Mouse (Mus musculus) Patski (cell line): Measurements from ENCODE around the gene Atp5d. TPM values are rescaled to one million over a fixed set of nuclear protein-coding genes. Genes with fewer than 3 reads are reported as not detected.

ENCODE experiments used
- ATAC-seq: fragments of 100-300 bp; one replicate; pipeline ENCODE4 v1.8.0; 2021
- CTCF ChIA-PET: fragments of 350-600 bp; sonication (Branson Sonifier 250); formaldehyde crosslinking; loops from one replicate; lab custom pipeline; 2022; ENCODE audit warnings: inconsistent platforms; lab: Charles Lee
- POLR2A ChIA-PET: fragments of 350-600 bp; sonication (Branson Sonifier 250); formaldehyde crosslinking; loops from one replicate; lab custom pipeline; 2022; ENCODE audit warnings: antibody characterized with exemption, inconsistent platforms; lab: Charles Lee
- DNase-seq: peaks from one replicate; pipeline ENCODE4 v3.0.0-alpha.2; 2011; ENCODE audit warnings: low read depth, low spot score
- H3K27me3 ChIP-seq: fragments of 371-371 bp; one replicate; pipeline ENCODE4 v1.5.1; 2021
- CTCF ChIP-seq: fragments of 100-300 bp; IDR thresholded peaks from one replicate; pipeline ENCODE4 v1.5.1; 2021
- in situ Hi-C: fragments of 300-500 bp; cut with MboI; formaldehyde crosslinking; loops from 3 replicates; pipeline ENCODE4 v1.11.1; 2018; ENCODE audit warnings: low pct_unique_long_range_greater_than_20kb, mixed read lengths
- polyA plus RNA-seq: library from polyadenylated mRNA; unstranded; gene quantifications from one replicate; pipeline ENCODE4 v1.2.3, GENCODE M21; 2021

The Atp5d gene
- polyA plus RNA-seq, 1 experiment from 2014 or later, result 475 TPM

- ATAC-seq, result no peak
- ChIA-PET POLR2A (interaction anchor here (0.7 to 15.5 kb wide), 4 partner anchors 19 to 156 kb away, joined by 3 to 191 read pairs (median 3); partner anchors contain the start of genes Cirbp and Cnn2), CTCF (interaction anchor here (5.2 to 5.6 kb wide), 2 partner anchors 22 to 158 kb away, joined by 46 to 58 read pairs; partner anchors contain the start of genes Cirbp and Tmem259)
- TF ChIP-seq CTCF, result no peak
- no peak for DNase-seq
- H3K27me3 ChIP-seq, result no peaks in the 10 kb centered on the region
- in situ Hi-C loops, result loop anchor here (5.0 kb wide), 1 partner anchor 156 kb away; the partner anchor contains the start of gene Cnn2
These were observed 5.2 kb downstream of the Atp5d start for GRCm38 (mm10) chr10:80143664-80144063.

GRCm38 (mm10) chr10:80144159-80144558 is 5.7 kb downstream of the Atp5d start:
- in situ Hi-C loops, result loop anchor here (5.0 kb wide), 1 partner anchor 157 kb away; the partner anchor contains the start of gene Cnn2

GRCm38 (mm10) chr10:80144864-80145838 is 6.7 kb downstream of the Atp5d start:
- no peak for ATAC-seq
- no peaks in the 10 kb centered on the region for H3K27me3 ChIP-seq
- in situ Hi-C loops, result loop anchor here (5.0 kb wide), 1 partner anchor 158 kb away; the partner anchor contains the start of gene Cnn2
- POLR2A ChIA-PET, result interaction anchor here (2.4 to 15.5 kb wide), 2 partner anchors 11 to 18 kb away, joined by 8 to 191 read pairs; partner anchors contain the start of gene Cirbp
- DNase-seq, result no peak
- no peak for TF ChIP-seq CTCF
- CTCF ChIA-PET, result interaction anchor here (1.4 to 5.6 kb wide), 3 partner anchors 10 to 20 kb away, joined by 3 to 58 read pairs (median 5); partner anchors contain the start of gene Cirbp

More at GRCm38 (mm10) chr10:80144159-80144558, 5.7 kb downstream of the Atp5d start:
- no peak for TF ChIP-seq CTCF
- CTCF ChIA-PET, result interaction anchor here (5.2 to 5.6 kb wide), 2 partner anchors 21 to 158 kb away, joined by 46 to 58 read pairs; partner anchors contain the start of genes Cirbp and Tmem259
- POLR2A ChIA-PET, result interaction anchor here (0.7 to 15.5 kb wide), 2 partner anchors 19 to 35 kb away, joined by 3 to 191 read pairs; partner anchors contain the start of gene Cirbp
- ATAC-seq (no peak), DNase-seq (no peak)
- H3K27me3 ChIP-seq, result no peaks in the 10 kb centered on the region

DNA sequence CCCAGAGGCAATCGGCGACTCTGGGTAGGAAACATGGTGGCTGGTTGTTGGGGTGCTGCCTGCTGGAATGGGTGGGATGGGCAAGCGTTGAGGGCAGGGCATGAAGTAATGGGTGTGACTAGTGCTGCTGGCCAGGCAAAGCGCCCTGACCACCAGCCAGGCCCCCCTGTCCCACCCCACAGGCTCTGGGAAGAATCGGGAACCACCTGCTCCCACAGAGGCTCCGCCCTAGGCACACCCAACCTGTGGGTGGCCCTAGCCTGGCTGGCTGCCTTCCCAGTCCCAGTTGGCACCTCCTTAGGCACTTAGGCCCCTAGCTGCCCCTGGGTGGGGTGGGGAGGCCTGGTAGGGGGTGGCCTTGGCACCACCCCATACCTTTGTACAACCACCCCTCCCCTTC is 7.5 kb downstream of the Atp5d start:
- no peak for ATAC-seq
- in situ Hi-C loops, result no loop called here
- no peak for TF ChIP-seq CTCF
- no peak for DNase-seq
- CTCF ChIA-PET, result interaction anchor here (1.1 to 5.6 kb wide), 4 partner anchors 9 to 161 kb away, joined by 3 to 58 read pairs (median 4); partner anchors contain the start of genes Cirbp and Tmem259
- POLR2A ChIA-PET, result interaction anchor here (1.4 to 15.5 kb wide), 3 partner anchors 10 to 29 kb away, joined by 3 to 191 read pairs (median 8); partner anchors contain the start of gene Cirbp
- no peaks in the 10 kb centered on the region for H3K27me3 ChIP-seq

DNA sequence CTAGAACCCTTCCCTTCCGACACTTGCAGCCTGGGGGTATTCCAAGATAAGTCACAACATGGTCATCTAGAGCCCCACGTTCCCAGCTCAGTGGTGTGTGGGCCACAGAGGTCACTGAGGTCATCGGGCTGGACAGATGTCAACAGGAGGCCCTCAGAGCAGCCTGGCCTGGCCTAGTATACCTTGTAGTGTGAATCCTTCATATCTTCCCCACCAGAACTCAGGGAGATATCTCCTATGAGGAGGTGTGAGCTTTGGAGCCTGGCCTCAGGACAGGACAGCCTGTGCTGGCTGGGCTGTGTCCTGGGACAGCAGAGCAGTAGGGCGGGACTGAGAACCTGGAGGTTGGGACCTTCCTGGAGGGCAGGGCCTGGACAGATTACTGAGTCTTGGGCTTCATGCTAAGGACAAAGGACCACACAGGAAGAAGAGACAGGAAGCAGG is 8.2 kb downstream of the Atp5d start:
- ATAC-seq (no peak), DNase-seq (no peak)
- H3K27me3 ChIP-seq, result no peaks in the 10 kb centered on the region
- CTCF ChIA-PET, result interaction anchor here (1.1 to 5.6 kb wide), 4 partner anchors 8 to 162 kb away, joined by 3 to 58 read pairs (median 4); partner anchors contain the start of genes Cirbp and Tmem259
- TF ChIP-seq CTCF, result no peak
- in situ Hi-C loops, result no loop called here
- POLR2A ChIA-PET, result interaction anchor here (1.4 to 15.5 kb wide), 3 partner anchors 9 to 30 kb away, joined by 3 to 191 read pairs (median 8); partner anchors contain the start of gene Cirbp

DNA sequence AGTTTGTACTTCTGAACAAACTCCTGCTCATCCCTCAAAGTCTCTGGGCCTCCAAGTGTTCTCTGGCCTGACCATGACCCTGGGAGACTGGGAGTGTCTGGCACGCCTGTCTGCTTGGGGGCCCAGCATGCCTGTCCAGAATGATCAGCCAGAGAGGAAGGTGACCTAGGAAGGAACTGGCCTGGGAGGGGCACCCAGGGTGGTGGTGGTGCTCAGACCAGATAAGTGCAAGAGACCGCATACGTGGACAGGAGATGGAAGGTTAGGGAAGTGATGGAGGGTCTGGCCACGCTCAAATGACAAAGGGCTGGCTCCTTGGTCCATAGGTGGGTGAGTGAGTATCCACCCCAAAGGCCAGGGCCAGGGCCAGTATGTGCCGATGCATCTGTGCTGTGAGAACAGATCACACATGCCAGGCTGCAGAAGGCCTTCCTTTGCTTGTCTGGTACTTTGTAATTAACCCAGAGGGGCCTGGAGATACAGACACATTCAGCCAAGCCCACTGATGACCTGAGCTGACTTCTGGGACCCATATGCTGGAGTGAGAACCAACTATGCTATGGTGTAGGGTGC is 8.8 kb downstream of the Atp5d start:
- no peaks in the 10 kb centered on the region for H3K27me3 ChIP-seq
- ATAC-seq (no peak), DNase-seq (no peak)
- in situ Hi-C loops, result no loop called here
- ChIA-PET POLR2A (interaction anchor here (1.4 to 15.5 kb wide), 3 partner anchors 9 to 30 kb away, joined by 3 to 191 read pairs (median 8); partner anchors contain the start of gene Cirbp), CTCF (interaction anchor here (1.1 to 5.6 kb wide), 3 partner anchors 18 to 163 kb away, joined by 3 to 58 read pairs (median 4); partner anchors contain the start of genes Cirbp and Tmem259)
- no peak for TF ChIP-seq CTCF

- TF ChIP-seq CTCF, result no peak
- CTCF ChIA-PET, result interaction anchor here (1.2 to 5.6 kb wide), 3 partner anchors 18 to 161 kb away, joined by 3 to 58 read pairs (median 9); partner anchors contain the start of gene Cirbp
- in situ Hi-C loops, result no loop called here
- POLR2A ChIA-PET, result interaction anchor here (1.0 to 15.5 kb wide), 2 partner anchors 9 to 15 kb away, joined by 4 to 191 read pairs; partner anchors contain the start of gene Cirbp
- no peak for DNase-seq
- no peaks in the 10 kb centered on the region for H3K27me3 ChIP-seq
- peak; percentile 16 for ATAC-seq
These were observed 9.5 kb downstream of the Atp5d start, which contains the start of gene Midn for GRCm38 (mm10) chr10:80147719-80148601. TSS of gene Midn (plus strand) at chr10:80148272.

DNA sequence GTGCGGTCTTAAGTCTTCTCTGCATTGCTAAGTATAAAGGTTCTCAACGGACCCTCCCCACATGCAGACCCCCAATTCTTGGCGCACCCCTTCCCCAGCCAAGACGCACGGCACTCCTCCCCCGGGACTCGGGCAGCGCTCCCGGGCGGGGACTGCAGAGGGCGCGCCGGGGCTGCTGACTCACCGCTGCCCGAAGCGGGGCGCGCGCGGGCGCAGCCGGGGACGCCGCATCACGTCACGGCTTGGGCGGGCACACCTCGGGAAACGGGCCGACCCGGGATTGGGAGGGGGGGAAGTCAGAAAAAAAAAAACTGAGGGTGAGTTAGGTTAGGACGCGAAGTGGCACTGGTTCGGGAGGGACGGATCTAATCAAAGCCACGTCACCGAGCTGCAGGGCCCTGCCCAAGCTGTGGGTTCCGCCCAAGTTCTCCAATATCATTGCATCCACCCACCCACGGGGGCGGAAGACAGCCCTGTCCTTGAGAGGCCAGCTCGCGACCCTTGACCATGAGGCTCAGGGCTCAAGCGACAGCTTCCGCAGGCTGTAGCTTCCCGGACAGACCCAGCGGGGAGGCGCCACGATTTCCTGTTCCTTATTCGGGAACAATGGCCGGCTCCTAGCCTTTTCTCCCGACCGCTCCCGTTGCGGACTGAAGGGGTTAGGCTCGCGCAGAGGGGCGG is 10.3 kb downstream of the Atp5d start:
- ChIA-PET CTCF (interaction anchor here (1.6 kb wide), 1 partner anchor 17 kb away, joined by 9 read pairs; the partner anchor contains the start of gene Cirbp), POLR2A (interaction anchor here (1.0 to 15.5 kb wide), 2 partner anchors 8 to 14 kb away, joined by 4 to 191 read pairs; partner anchors contain the start of gene Cirbp)
- DNase-seq (no peak), ATAC-seq (peak; percentile 4)
- no peaks in the 10 kb centered on the region for H3K27me3 ChIP-seq
- no peak for TF ChIP-seq CTCF
- in situ Hi-C loops, result no loop called here
